Mouse (Mus musculus) thymus, postnatal 25 days (tissue): ENCODE measurements around the gene Azin2.

ENCODE experiments used
- DNase-seq: peaks from one replicate; pipeline ENCODE4 v3.0.0; 2022

Gene Azin2

DNA sequence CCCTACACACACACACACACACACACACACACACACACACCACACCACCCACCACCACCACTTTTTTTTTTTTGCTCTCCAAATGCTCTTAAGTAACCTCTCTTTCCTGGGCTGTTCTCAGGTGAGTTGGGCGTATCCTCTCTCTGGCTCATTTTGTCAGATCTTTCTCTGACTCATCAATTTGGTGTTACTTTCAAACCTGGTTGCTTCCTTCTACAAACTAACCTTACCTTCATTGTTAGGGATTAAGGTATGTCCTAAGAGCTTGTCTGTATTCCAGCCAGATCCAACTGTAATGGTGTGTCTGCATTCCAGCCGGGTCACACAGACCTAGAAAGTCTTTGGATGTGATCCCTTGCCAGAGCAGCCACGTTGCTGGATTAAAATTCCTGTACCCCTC, 15.0 kb upstream of the Azin2 start:
- DNase-seq: no peak

DNA sequence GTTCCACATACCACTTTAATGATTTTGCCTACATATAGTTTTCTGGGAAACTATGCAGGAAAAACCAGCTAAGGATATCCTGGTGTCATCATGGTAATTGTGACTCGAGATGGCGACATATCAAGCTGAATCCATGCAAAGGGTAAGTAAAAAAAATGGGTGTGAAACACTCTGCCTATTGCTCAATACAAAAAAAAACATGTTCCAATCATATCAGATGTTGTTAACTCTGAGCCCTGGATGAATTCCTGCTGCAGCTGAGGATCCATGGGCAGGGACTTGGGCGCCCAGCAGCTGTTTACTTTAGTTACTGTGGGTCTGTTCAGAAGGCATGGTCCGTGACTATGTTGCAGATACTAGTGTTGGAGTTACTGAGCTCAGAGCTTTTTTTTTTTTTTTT, 14.3 kb upstream of the Azin2 start:
- no peak for DNase-seq

DNA sequence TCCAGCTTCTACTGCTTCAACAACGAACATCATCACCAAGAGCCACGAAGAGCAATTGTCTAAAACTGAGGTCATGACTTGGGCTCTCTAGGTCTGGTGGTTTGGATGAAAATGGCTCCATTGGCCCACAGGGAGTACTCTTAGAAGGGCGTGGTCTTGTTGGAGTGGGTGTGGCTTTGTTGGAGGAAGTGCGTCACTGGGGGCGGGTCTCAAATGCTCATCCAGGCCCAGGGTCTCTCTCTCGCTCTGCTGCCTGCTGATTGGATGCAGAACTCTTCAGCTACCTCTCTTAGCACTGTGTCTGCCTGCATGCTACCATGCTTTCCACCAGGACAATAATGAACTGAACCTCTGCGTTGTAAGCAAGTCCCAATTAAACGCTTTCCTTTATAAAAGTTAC, 12.4 kb upstream of the Azin2 start:
- DNase-seq: no peak

DNA sequence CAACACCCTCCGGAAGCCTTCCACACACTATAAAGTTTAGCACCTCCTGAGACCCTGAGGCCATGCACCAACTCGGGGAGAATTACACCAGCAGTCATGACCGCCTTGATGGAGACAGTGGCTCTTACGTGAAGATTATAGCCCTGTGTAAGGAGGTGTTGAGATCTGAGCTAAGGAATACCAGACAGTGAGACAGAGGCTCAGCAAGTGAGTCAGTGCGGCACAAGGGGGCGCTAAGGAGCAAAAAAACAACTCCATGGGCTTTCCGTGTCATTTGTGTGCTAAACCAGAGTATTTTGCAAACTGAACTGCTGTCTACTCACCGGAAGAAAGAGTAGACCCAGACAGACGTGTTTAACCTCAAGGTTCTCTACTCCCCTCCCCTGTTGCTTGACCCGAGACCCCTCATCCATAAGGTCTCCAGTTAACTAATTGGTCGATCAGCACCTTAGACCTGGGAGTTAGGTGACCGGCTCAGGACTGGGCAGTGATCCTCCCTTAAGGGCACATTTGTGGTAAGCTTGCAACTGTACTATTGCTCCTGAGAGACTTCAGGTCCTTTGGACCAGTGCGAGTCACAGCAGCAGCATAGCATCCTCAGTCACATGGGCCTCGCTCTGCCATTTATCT, 8.9 kb upstream of the Azin2 start:
- DNase-seq: peak; percentile 73

DNA sequence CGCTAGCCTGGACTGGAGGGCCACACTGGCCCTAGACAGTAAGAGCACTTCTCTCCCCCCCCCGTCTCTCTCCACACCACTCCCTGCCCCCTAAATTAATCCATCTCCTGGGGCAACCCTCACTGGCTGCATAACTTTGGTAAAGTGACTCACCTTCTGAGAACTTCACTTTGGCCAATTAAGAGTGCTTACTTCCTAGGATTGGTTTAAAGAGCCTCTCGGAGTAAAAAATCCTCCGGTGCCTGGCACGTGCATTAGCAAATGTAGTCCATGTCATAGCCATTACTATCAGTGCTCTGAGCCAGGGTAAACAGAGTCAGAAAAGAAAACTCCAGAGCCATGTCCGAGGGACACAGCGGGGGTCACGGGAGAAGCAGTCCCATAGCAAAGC, 8.2 kb upstream of the Azin2 start:
- DNase-seq: no peak

DNA sequence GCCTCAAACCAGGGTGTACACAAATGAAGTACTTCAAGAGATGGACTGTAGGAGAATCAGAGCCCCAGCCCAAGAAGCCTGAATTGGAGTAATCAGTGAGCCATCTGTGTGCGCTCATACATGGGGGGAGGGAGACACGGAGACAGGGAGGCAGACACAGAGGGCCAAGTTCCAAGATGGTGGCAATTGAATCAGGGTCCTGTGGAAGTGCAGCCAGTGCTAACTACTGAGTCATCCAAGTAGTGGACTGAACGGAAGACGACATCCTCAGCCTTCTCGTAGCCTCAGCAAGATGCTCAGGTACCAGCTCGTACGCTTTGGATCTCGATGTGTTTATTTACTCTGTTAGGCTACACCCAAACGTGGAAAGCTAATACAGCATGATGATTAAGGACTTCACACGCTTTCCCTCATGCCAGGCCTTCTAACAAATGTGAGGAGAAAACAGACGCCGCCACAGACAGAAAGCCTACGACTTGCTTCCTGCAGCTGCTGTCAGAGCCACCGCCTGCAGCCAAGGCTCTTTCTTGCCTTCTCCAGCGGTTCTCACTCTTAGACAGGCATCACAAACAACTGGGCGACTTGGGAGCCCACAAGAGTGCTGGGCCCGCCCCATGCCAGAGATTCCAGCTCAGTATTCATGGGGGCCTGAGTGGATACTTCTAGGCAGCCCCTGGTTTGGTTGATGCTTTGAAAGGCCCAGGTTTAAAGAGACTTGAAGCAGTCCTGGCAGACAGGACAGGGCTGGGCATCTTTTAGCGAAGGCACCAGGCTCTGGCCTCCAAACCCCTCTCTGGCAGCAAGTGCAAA, 7.6 kb upstream of the Azin2 start:
- DNase-seq: no peak

DNA sequence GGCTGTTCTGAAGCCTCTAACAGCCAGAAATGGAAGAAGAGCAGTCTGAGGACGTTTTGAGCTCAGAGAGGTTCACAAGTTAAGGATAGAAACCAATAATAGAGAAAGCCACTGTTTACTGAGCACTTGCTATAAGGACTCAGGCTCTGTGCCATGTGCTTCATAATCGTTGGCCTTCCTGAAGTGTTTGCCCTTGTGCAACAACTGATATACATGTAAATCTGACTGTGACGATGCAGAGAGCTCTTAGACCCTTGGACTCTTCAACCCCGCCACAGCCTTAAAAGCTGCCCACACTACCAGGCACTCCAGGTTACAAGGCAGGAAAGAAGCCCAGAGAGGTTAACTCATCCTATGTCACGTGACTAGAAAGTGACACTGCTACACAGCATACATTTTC, 6.8 kb upstream of the Azin2 start:
- DNase-seq: no peak

DNA sequence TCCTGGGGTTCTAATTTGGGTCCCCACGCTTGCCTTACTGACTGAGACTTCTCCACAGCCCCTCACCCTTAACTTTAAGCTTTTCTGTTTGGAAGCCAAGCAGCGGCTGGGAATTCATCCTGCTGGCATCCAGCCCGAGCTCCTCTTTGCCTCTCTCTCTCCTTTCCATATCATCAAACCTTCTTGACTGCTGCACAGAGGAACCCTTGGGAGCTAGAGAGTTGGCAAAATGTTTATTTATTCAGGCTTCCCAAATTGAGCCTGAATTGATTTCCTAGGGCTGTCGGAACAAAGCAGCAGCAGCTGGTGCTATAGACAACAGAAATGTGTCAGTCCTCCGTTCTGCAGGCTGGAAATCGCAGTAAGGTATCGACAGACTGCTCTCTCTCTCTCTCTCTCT, 4.5 kb upstream of the Azin2 start:
- no peak for DNase-seq

DNA sequence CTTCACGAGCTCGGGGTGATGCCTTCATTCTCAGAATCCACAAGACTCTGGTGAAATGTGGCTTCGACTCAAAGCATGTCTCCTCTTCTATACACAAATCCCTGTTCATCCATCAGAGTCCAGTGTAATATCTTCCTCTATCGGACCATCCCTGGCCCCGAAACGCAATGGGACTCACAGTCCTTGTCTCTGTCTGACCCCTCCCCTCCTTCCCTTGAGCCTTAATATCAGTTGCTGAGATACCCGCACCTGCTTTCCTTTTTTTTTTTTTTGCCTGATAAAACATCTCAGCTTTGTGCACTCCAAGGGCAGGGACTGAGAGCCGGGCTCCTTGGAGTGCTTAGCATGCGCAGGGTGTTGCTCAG, 666 bp upstream of the Azin2 start:
- DNase-seq: no peak

DNA sequence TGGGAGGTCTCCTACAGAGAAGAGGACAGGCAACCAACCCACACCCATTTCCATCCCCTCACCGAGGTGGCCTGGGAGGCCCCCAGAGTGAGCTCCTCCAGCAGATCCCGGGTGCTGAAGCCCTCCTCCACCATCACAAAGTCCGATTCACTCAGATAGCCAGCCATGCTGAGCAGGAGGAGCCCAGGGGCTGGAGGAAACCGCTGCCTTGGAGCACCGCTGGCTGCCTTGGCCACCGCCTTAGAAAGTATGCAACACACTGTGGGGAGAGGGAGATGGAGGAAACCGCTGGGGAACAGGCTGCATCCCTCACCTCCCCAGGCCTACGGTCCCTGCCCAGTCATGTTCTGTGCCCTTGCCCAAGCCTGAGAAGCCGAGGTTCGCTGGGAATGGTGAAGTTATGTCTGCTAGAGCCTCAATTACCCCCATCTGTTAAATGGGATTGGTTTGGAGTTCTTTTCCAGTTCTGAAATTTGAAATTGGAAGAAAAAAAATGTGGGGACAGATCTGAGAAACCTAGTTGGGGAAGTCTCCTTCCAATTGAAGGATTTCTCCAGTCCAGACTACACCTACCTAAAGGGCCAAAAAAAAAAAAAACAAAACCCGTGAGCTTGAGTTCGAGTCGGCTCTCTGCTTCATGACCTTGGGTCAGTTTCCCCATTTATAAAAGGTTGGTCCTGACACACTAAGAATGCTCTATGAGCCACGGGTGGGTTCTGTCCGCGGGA, 777 bp downstream of the Azin2 start:
- DNase-seq: no peak

DNA sequence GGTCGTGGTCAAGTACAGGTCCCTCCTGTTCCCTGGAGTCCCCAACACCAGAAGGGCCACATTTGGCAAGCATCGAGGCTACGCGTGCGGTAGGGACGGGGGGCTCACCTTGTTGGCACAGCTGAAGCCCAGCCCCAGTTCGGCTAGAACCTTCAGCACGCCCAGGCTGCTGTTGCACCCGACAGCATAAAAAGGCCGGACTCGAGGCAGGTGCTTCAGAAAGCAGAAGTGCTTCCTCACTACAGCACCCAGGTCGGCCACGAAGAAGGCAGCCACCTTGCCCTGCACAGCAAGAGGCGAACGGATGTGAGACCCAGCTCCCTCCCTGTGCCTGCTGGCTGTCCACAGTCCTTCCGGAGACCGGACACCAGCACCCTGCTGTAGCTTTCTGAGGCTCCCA, 2.6 kb downstream of the Azin2 start:
- DNase-seq: no peak

DNA sequence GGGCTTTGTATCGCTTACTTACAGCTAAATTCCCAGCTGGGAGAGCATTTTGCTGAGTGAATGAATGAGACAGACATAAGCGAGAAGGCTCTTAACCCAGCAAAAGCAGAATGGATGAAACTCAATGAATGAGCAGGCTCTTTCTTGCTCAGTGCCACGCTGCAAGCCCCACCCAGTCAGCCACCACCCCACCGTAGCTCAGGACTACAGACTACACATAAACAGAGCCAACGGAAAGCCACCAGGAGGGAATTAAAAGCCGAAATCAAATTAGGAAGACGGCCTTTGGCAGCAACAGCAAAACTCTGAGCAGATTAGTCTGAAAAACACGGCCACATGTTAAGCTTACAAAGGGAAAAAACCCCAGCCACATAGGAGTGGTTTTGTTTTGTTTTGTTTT, 3.4 kb downstream of the Azin2 start:
- no peak for DNase-seq

DNA sequence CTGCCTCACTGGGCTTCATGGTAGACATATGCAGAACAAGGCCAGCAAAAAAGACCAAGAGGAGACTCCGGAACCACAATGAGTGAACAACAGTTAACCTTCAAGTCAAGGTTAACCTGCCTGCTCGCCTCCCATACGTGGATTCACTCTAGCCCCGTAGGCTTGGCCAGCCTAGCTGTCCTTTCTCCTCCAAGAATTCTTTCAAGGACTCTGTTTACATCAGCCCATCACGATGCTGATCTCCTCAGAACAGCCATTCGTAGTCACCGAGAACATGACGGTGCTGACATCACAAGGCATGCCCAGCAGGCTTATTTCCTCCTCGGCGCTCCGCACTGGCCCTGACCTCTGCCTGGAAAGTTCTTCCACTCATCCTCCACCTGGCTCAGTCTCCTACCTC, 4.1 kb downstream of the Azin2 start:
- DNase-seq: no peak

DNA sequence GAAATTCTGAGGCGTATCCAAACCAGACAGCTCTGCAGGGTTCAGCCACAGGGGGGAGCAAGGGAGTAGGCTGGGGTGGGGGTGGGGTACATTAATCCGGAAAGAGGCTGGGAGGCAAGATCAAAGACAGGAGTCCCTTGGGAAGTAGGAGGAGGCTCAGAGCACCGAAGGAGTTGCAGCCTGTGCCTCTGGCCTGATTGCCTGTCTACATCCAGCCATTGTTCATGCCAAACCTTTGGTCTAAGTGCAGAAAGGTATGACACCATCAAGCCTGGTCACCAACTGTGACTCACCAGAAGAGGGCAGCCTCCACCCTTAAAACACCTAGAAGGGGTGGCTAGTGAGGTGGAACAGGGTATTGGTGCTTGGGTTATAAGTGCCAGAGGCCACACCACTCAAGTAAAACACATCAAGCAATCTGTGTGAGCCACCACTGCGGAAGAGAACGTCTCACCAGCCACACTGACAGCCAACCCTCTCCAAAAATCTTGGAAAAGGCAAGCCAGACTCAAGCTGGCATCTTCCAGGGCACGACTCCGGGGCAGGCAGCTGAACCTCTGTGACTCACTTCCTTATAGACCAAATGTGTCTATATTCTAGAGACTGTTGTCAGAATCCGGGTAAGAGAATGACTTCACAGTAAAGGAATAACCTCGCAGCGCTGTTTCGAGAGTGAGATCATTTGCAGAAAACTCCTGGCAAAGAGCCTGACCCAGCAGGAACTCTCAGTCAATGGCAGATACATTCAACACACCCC, 4.9 kb downstream of the Azin2 start:
- DNase-seq: peak; percentile 43

DNA sequence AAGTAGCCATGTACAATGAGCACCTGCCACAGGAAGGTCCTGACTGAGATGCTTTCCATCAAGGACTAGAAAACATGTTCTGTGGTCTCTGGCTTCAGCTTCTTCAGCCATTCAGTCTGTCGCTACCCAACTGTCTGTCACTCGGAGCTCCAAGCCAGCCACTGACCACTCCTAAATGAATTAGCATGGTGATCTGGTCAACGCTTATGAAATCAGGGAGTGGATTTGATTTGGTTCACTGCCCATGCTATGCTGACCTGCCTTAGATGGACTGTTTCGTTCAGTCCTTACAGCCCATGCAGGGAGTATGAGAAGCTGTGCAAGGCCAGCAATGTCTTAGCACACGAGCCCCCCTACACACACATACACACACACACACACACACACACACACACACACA, 8.4 kb downstream of the Azin2 start:
- no peak for DNase-seq

DNA sequence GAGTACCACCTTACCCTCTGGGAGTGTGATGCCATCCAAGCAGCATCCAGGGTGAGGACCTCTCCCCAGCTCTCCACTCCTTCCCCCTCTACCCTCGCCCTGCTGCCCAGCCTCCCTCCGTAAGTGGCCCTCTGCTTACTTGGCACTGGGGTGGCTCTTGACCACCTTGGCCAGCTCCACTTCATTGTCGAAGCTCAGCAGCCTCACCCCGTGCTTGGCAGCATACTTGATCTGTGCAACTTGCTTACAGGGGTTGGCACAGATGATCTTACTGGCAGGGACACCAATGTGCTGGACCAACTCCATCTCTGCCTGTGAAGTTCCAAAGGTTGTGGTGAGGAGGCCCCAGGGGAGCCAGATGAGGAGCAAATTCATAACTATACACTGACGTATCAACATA, 11.8 kb downstream of the Azin2 start:
- no peak for DNase-seq

DNA sequence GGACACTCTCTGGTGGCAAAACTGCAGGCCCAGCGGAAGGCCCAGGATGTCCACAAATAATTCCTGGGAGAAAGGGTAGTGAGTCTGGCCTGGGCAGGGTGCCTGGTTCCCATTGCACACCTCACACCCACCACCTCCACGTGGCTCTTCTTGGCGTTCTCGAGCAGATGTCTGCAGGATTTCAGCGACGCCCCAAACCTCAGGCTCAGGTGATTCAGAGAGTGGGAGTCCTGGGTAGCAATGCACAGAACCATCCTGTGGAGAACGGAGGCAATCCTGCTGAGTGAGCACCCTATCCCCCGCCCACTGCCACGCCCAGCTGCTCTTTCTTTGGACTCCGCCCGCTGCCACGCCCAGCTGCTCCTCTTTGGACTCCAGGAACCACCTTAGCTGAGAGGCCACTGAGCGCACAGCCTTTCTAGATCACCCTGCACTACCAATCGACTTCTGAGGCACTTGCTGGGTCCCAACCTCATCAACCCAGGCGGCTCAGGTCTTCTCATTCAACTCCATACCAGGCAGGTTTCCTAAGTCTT, 12.7 kb downstream of the Azin2 start:
- no peak for DNase-seq

DNA sequence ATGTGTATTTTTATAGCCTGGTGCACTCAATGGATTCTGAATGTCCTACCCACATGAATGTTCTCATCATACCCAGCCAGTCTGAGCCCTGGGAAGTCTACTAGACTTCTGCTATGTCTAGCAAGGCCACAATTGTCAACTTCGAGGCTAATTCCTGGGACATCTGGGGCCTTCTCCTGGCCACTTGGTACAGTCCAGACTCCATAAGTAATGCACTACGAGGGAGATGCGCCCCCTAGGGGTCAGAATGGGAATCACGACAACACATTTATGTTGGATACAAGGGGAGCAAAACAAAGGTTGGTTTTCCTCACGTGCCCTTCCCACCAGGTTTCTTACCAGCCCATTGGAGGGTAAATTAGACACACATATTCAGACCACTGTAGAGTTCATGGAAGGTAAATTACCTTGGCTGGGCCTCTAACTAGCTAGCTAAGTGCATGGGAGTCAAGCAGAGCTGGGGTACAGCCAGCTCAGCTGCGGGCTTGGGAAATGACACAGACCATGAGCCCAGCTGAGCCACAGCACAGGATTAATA, 14.0 kb downstream of the Azin2 start:
- peak; percentile 43 for DNase-seq

DNA sequence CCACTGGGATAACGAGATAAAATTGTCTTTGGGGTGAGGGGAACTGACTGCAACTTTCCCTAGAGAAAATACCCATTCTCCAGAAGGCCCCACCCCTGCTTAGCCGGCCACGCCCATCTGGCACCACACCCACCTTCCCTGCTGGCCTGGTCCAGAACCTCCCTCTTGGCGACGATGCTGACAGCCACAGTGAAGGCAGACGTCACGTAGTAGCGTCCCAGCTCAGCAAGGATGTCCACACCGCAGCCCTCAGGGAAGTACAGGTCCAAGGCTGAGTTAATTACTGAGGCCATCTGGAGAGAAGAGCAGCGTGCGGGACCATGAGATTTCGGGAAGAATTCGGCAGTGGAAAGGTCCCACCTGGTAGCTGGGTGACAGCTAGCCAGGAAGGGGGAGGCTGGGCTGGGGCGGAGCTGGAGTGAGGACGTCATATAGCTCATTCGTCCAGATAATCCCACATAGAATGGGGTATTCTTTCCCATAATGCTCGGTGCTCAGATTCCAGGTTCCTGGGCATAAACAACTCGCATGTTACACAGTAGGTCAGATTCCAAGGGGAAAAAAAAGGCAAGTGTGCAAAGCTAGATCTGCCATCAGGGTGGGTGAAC, 14.8 kb downstream of the Azin2 start:
- no peak for DNase-seq

DNA sequence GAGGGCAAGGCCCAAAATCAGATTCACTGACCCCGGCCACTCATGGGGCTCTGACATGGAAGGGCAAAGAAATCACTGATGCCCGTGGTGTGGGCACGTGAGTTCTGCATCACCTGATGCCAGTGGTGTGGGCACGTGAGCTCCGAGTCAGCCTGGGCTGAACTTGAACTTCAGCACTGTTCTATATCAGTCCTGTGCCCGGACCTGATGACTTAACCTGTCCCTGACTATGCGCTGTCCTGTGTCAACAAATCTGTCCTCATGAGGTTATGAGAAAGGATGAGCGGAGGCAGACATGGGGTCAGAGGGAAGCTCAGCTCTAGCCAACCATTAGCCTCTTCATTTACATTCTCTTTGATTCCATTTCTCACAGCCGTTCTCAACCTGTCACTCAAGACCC, 15.5 kb downstream of the Azin2 start:
- DNase-seq: no peak

DNA sequence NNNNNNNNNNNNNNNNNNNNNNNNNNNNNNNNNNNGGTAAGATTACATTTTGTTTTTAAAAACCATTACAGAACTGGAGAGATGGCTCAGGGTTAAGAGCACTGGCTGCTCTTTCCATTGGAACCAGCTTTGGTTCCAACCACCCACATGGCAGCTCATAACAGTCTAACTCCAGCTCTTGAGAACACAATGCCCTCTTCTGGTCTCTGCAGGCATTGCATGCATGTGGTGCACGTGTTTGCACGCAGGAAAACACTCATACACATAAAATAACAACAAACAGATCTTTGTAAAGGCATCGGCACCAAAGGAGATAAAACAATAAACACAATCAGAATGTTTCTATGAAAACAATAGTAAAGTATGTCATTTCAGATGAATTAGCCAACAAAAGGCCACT, 19.9 kb downstream of the Azin2 start:
- DNase-seq: no peak

DNA sequence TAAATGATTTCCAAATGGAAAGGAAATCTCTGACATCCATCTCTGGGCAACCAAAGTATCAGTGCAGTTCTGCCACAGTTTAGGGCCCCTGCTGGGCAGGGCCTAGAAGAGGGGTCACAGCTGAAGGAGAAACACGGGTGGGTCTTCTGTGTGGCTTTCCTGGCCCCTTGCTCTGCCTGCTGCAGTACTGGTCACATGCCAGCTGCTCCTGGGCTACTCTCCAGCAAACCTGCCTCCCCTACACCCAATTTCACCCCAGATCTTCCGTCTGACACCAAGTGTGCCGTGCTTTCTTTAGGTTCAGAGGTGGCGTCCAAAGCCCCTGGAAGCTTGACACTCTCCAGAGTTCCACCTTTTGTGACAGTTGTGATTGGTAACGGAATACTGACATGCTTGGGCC, 26.6 kb downstream of the Azin2 start:
- no peak for DNase-seq

DNA sequence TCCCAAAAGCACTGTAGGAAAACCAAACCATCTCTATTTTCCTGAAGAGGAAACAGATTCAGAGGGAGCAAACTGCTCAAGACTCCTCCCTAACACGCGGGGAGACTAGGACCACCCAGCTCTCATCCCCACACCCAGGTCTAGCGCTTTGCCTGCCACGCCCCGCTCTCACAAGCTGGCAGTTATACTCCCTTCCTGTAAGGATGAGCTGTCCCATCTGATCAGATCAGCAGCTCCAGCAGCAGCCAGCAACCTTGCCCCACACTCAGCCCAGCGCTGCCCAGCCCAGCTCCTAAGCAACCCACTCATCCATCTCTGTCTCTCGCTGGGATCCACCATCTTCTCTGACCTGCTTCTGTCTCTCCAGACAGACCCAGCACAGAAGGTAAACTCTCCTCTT, 29.5 kb downstream of the Azin2 start:
- no peak for DNase-seq
